Mouse (Mus musculus) liver, embryonic 18 days (tissue): Measurements from ENCODE around the gene Poglut1. TPM values are rescaled to one million over a fixed set of nuclear protein-coding genes. Genes with fewer than 3 reads are reported as not detected.

ENCODE experiments used
- polyA plus RNA-seq: library from polyadenylated mRNA; depleted of rRNA; stranded (reverse); fragments of >200 nt; gene quantifications from 2 replicates; pipeline ENCODE4 v1.2.3, GENCODE M21; 2012; rRNA removed

The Poglut1 gene
- polyA plus RNA-seq, result 5.7 and 6.2 TPM in 2 replicates

DNA sequence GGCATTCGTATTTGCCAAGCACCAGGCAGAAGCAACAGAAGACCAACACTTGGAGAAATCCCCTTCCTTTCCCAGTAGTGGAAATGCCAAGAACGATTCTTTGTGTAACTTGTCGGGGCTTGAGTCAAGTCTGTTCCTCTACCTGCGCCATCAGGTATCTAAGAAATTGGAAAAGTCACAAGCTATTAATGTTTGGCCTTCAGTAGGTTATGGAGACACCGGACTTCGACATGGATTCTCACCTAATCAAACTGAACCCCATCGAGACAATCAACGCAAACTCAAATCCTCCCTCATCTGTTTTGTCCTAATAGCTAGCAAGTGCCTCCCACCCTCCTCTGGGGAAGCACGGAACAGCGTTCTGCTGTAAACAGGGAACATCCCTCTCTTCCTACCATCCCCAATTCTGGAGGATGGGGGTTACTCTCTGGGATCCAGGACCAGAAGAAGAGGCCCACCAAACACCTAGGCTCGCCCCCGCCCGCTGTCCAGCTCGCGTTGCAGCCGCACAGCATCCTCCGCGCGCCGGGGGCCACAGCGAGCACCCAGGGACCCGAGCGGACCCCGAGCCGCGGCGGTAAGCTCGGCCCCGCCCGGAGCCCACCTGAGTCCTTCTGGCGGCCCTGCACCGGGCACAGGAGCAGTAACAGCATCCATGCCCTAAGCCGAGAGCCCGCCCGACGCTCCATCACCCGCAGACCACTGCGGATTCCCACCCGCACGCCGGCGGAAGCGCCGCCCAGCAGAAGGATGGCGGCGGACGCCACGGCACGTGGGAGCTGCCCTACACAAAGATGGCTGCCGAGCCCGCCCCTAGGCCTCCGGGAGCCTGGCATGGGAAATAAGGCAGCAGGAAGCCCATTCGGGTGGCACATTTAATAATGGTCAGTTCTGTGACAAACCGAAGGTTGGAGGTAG, at the start of gene Poglut1:
Gene Poglut1 (minus strand): TSS at position 780 of the 918 bp plus-strand sequence.

DNA sequence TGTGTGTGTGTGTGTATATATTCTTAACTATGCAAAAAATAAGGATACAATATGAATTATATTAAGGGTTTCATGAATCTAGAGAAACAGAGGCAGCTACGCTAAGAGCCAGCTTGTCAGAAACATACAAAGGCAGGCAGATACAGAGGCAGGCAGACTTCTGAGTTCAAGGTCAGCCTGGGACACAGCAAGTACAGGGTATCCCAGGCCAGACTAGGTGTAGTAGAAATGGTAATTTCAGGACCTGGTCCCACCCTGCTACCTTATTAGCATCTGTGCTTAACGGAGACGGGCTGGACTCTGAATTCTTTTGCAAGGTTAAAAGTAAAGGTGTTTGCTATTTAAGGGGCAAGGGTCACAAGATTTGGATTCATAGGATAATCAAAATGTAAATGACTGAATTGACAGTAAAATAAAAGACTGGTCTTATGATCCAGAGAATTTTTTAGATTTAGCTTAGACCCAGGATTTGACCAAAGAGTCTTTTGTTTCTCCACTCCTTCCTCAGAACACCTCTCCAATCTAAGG, 8.2 kb upstream of the Poglut1 start, which contains the start of gene Tmem39a:
Gene Tmem39a (plus strand): TSS at position 478 of the 528 bp plus-strand sequence.

DNA sequence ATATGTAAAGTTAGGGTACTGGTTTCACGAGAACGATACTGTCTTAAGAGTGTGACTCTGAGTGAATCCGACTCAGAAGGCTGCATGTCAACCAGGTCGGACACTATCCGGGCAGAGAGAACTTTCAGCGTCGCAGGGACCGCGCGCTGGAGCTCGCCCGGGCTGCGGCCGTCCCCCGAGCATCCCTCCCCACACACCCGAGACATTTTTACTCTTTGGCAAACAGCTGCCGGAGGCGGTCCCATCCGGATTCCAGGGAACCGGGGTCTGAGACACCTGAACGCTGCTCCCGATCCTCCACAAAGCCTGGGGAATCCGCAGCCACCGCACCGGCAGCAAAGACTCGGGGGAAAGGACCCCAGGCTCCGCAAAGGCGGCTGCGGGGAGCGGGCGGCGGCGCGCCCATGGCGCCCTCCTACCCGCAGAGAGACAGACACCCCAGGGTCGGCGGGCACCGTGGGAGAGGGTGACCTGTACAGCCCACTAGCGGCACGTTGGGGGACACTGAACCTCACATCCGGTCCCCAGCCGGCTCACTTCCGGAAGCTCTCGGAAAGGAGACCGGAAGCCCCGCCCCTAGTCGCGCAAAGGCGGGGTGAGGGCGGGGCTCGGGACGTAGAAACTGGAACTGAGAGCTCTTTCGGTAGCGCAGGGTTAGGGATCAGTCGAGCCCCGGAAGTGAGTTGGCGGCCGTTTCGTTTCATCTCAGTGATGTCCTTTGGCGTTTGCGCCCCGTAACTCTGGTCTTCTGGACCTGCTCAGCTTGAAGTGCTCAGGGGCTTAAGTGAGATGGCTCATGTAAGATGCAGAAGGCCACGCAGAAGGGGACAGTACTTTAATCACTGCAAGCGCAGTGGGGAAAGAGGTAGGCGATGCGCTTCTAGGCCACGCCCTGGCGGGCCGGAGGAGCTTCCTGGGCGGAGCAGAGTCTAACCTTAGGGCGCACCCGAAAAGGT, 27.7 kb downstream of the Poglut1 start, which contains the start of gene Timmdc1:
Gene Timmdc1 (minus strand): TSS at position 535 of the 956 bp plus-strand sequence.

Other genes with a start within 250 kb of the Poglut1 start
- gene Maats1, start 208.1 kb downstream of the Poglut1 start, polyA plus RNA-seq, result 0.02 and 0.04 TPM in 2 replicates
- 150 and 164 TPM in 2 replicates for gene Cox17, start 203.3 kb downstream of the Poglut1 start, polyA plus RNA-seq
- gene Gm21987, start 203.2 kb downstream of the Poglut1 start, polyA plus RNA-seq, result not detected in 2 replicates
- gene Popdc2, start 188.0 kb downstream of the Poglut1 start, polyA plus RNA-seq, result 9.8 and 10.6 TPM in 2 replicates
- gene Pla1a, start 117.1 kb downstream of the Poglut1 start, polyA plus RNA-seq, result 51.4 and 52.5 TPM in 2 replicates
- gene Adprh, start 97.6 kb downstream of the Poglut1 start, polyA plus RNA-seq, result 11.0 and 11.5 TPM in 2 replicates
- 0.68 and 0.71 TPM in 2 replicates for gene Cd80, start 94.7 kb downstream of the Poglut1 start, polyA plus RNA-seq
- gene Timmdc1, start 27.6 kb downstream of the Poglut1 start, polyA plus RNA-seq, result 7.9 and 8.6 TPM in 2 replicates
- 36.9 and 44.6 TPM in 2 replicates for gene Tmem39a, start 8.4 kb upstream of the Poglut1 start, polyA plus RNA-seq
- 1.2 and 1.5 TPM in 2 replicates for gene Arhgap31, start 163.0 kb upstream of the Poglut1 start, polyA plus RNA-seq
- gene B4galt4, start 192.0 kb upstream of the Poglut1 start, polyA plus RNA-seq, result 2.0 TPM in 2 replicates